Mouse (Mus musculus) c-Kit-negative CD71-positive TER-119-positive erythroid progenitor cells, embryonic 14.5 days (primary cell): Measurements from ENCODE around the gene Abce1.

ENCODE experiments used
- DNase-seq: peaks from one replicate; pipeline ENCODE4 v3.0.0-alpha.2; 2013; ENCODE audit warnings: low read depth, low spot score

Gene Abce1

GRCm38 (mm10) chr8:79639586-79640451 is 71.7 kb downstream of the Abce1 start, which contains the start of gene Otud4:
Gene Otud4 (plus strand): TSS chr8:79639618.
- peak; percentile 51 for DNase-seq

GRCm38 (mm10) chr8:79638707-79639549 is 72.6 kb downstream of the Abce1 start:
- DNase-seq, result peak; percentile 93

- no peak for DNase-seq
Observed at GRCm38 (mm10) chr8:79638001-79638706, 73.4 kb downstream of the Abce1 start.

GRCm38 (mm10) chr8:79637237-79637636 is 74.3 kb downstream of the Abce1 start:
- no peak for DNase-seq

GRCm38 (mm10) chr8:79636151-79636550 is 75.4 kb downstream of the Abce1 start:
- DNase-seq, result no peak

GRCm38 (mm10) chr8:79635491-79635890 is 76.0 kb downstream of the Abce1 start:
- DNase-seq, result no peak
